Mouse (Mus musculus) spleen, postnatal 4 days (tissue): Measurements from ENCODE around the gene Myog.
"Not testable (repeated sequence)": the region's sequence is repeated elsewhere in the genome, so short reads cannot be mapped to it uniquely, and the experiment has no call there.

Source experiments
- DNase-seq, 2 experiments: peaks; one replicate each; pipeline ENCODE4 v3.0.0; 2022; ENCODE audit warnings: low spot score in 2 of 2

Gene Myog

DNA sequence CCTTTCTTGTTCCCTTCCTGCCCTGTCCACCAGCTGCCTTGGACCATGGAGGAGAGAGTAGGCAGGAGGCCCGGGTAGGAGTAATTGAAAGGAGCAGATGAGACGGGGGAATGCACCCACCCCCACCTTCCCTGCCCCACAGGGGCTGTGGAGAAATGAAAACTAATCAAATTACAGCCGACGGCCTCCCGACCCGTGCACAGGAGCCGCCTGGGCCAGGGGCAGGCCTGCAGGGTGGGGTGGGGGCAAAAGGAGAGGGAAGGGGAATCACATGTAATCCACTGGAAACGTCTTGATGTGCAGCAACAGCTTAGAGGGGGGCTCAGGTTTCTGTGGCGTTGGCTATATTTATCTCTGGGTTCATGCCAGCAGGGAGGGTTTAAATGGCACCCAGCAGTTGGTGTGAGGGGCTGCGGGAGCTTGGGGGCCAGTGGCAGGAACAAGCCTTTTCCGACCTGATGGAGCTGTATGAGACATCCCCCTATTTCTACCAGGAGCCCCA is at the start of gene Myog:
Myog (plus strand) TSS at position 392 of the 502 bp plus-strand sequence.
- no peak for DNase-seq

GRCm38 (mm10) chr1:134240701-134241100 is 49.1 kb upstream of the Myog start:
- no peak for DNase-seq

DNA sequence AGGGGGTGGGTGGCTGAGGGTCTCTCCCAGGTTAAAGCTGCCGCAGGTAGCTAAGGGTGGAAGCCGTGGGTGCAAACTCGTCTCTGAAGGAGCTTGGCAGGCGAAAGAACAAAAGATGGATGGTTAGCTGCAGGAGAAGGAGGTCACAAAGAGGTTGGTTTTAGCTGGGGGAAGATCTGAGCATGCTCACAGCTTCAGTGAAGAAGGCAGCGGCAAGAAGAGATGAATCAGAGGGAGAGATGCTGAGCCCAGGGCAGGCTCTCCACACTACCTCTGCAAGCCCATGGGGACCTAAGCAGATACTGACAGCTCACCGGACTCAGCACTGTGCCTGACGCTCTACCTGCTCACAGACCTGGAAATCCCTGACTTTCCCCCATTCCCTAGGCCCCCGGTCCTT is 48.5 kb upstream of the Myog start:
- DNase-seq = no peak

GRCm38 (mm10) chr1:134242286-134242685 is 47.5 kb upstream of the Myog start:
- DNase-seq = no peak

- DNase-seq = no peak
Observed at GRCm38 (mm10) chr1:134243505-134243904, 46.3 kb upstream of the Myog start.

DNA sequence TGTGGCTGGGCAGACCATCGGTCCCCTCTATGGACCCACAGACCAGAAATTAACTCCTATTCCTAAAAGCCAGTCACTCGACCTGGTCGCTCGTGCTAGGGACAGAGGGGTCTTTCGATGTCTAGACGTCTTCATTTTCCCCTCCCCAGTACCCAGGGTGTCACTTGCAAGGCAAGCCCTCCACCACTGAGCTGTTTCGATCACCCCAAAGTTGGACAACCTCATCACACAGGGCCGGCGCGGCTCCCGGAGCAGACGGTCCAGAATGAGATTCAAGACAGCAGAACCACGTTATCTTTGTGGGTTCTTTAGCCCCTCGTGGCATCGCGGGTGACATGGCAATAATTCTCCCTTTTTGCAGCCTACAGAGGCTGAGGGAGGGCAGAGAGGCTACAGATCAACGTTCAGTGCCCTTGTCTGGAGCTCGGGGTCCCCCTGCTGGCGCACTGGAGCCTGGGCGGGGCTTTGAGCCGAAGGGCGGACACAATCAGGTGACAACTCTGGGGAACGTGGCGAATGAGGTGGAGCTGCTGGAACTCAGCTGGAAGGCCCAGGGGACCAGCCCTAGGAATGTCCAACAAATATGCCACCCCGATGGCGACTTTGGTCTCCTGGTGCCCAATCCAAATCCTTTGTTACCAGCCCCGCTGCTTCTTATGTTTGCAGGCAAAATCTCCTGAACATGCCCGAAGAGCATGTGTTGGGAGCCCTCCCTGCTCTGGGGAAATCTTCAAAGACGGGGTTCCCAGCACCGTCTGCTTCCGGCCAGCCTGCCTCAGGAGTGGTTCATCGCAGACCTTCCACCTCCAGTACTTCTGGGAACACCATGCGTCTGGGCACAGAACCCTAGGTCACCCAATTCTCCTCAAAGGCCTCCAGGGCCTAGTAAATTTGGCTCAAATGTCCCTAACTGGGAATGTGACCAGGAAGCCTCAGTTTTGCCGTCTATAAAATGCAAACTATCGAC is 45.6 kb upstream of the Myog start:
- DNase-seq = peak; percentile 78 to 92

DNA sequence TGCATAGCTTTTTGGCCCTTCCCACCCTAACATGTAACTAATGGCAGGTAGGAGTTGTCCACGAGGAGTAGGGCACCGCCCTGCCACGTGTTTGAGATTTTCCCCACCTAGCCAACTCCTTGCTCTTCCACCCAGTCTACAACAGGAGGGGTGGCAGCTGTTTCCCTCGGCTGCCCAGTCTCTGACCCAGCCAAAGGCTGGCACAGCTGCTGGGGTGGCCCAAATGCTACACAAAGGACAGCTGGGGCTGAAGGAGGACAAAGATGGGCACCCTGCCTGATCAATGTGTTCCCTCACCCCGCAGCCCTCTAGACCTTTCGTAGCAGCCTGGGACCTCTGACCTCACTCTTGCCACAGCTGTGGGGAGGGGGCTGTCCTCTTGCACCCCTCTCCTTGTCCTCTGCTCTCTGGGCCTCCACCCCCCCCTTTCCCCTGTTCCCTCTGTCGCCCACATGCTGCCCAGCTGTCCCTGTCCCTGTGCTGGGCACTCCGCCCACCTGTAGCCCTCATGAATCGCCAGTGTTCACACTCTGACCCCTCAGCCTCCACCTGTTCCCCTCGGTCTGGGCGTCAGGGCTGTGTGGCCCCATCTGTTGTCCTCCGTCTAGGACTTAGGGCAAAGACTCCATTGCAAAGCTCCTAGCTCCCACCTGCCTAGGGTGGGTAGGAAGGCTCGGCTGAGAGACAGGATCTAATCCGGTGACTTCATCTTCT is 44.6 kb upstream of the Myog start:
- DNase-seq = no peak

GRCm38 (mm10) chr1:134246590-134246989 is 43.2 kb upstream of the Myog start:
- no peak for DNase-seq

GRCm38 (mm10) chr1:134249681-134250080 is 40.1 kb upstream of the Myog start:
- DNase-seq = not testable (repeated sequence)

DNA sequence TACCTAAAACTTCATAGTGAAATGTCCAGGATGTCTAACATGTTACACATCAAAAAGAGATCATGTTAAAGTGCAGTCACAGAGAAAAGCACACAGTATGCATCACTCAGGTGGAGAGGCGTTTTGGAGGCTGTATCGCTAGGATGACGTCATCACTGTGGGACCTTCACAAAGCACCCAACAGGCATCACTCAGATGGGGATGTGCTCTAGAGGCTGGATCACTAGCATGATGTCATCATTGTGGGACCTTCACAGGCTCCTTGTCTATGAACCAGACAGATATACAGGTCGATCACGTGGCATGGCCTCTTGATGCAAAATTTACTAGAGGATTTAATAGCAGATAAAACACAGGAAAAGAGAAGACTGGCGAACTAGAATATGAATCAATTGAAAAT is 25.4 kb upstream of the Myog start:
- no peak for DNase-seq

- DNase-seq = no peak
Observed at GRCm38 (mm10) chr1:134265797-134266196, 24.0 kb upstream of the Myog start.

- DNase-seq = no peak
Observed at GRCm38 (mm10) chr1:134270026-134270425, 19.8 kb upstream of the Myog start.

DNA sequence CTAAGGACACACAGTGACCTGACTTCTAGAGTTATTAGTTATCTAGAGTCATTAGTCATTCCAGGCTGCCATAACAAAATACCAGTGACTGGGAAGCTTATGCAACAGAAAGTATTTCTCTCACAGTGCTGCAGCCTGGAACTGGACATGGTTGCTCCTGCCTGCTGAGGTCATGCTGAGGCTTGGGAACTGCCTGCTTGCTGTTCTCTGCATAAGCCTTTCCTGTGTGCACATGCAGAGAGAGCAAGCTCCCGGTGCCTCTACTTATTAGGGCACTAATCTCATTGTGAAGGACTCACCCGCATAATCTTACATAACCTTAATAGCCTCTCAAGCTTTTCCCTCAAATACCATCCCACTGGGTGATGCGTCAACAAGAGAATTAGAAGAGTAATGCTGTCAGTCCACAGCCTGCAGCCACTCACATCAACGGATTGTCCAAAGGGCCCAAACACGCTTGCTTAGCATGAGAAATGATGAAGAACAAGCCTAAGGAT is 17.0 kb upstream of the Myog start:
- no peak for DNase-seq

GRCm38 (mm10) chr1:134273493-134274395 is 16.0 kb upstream of the Myog start:
- no peak for DNase-seq

DNA sequence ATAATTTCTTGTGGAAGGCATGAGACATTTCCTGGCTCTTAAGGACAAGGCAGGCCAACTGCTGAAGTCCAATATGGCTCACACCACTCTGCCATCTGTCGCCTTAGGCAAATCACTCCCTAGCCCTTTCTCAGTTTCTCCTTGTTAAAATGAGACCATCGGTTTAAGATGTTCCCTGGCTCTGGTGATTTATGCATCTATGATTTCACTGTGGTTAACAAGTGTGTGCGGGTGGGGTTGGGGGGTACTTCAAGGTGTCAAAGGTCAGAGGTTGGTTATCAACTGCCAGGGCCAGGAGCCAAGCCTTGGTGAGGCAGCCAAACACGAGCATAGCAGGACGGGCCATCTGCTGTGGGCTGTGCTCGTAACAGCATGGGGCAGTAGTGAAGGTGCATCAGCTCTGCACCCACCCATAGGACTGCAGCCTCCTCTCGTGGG is 15.3 kb upstream of the Myog start:
- DNase-seq = no peak

DNA sequence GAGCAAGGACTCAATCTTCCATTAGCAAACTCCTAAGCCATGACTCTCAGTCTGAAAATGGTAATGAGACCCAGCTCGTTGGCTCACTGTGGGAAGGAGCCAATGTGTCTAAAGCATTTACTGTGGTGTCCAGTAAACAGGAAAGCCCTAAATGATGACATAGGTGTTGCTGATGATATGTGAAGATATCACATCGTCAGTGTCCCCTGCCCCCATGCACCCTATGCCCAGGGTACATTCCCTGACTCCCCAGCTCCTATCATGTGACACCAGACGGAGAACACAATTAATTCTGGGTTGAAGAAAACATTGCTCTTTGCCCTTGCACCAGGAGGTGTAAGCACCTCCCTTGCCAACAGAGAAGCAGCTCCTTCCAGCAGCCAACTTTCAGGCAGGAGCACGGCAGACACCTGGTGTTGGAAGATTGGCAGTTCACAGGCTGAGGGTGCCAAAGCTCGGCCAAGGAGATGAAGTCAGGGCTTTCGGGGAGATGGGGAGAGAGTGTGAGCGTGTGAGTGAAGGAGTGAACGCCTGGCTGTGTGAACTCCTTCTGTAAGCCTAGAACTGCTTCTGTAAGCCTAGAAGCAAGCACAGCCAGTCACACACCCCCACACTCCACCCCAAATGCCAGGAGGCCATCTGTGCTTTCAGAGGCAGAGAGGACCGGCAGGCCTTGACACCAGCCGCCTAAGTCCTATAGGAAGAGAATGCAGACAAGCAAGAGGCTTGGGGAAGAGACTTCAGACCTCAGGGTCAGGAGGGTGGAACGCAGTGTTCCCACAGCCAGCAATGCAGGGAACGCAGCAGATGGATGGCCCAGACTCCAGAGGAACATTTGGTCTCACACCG is 13.9 kb upstream of the Myog start:
- no peak for DNase-seq

DNA sequence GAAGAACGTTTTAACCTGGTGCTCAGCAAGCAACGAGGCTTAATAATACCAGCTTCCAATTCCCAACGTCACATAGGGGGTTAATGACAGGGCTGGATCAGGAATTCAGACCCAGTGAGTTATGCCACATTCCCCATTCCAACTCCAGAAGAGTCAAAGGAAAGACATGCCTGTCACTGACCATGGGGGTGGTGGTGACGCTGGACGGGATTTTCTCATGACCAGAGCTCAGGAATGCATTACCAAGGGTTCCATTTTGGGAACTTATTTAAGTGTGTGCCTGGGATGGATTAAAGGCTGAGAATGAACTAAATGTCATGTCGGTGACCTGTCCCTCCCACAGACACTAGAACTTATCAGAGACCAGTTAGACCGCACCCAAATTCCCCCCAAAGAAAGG is 13.0 kb upstream of the Myog start:
- DNase-seq = no peak

DNA sequence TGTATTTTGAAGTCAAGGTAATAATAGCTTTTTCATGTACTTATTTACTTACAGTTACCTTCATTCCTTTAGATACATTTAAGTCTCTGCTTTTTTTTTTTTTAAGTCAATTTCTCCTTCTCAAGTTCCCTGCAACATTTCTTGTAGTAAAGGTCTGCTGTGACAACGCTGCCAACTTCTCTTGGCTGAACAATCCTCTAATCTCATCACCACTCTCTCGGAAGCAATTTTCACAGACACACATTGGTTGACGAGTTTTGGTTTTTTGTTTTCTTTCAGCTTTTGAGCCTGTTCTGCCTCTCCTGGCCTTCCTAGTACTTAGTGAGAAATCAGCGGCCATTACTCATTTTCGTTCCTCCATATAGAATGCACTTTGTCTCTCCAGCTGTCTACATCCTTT is 9.6 kb upstream of the Myog start:
- no peak for DNase-seq

DNA sequence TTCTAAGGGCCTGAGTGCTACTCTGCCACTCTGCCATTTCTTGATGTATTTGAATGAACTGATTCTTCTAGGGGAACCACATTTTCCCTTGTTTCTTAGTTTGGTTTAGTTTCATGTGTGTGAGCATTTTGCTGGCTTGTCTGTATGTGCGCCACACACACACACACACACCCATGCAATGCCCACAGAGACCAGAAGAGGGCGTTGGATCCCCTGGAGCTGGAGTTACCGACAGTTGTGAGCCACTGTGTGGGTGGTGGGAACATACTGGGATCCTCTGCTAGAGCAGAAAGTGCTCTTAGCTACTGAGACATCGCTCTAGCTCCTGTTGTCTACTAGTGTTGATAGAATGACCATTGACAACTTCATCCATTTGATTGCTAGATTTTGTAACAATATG is 8.2 kb upstream of the Myog start:
- DNase-seq = no peak

GRCm38 (mm10) chr1:134282342-134282741 is 7.4 kb upstream of the Myog start:
- no peak for DNase-seq
